ENCODE assay signal across 24 mouse cellular contexts in genomic region chr9:73896210-73896609, GRCm38 (mm10).
A peak's percentile ranks its signal among the peaks of the same experiment; 100 is the strongest.
DNase-seq lines count a peak whose midpoint lies in the region; ATAC-seq lines count a peak whose summit lies in the region.
"Had no signal": no experiment of that assay in that cellular context is flagged by ENCODE, and none has a peak within 500 bp of the region (broad histone marks: within the 10 kb centered on the region; RNA-seq: fewer than 3 reads in every experiment).

No protein-coding gene starts in this region.

- no peak overlapping the region for H3K27ac ChIP-seq in embryonic facial prominence, embryonic 14.5 days (replicated peaks; ENCODE audit: low read depth, low read length)
- H3K27ac ChIP-seq in embryonic facial prominence, embryonic 10.5 days (replicated peaks), result no peak overlapping the region
- H3K27ac ChIP-seq: forebrain, embryonic 13.5 days; layer of hippocampus, adult 2 months; neural tube, embryonic 13.5 days had no signal

- WGBS in embryonic facial prominence, embryonic 14.5 days, result 45% methylated on average over 3 of the region's 3 CpGs
- WGBS in embryonic facial prominence, embryonic 10.5 days, result 84% methylated on average over 3 of the region's 3 CpGs

- no peaks in the 10 kb centered on the region for H3K27me3 ChIP-seq in embryonic facial prominence, embryonic 14.5 days (replicated peaks; ENCODE audit: control insufficient read depth, insufficient read depth, low read length)
- no peaks in the 10 kb centered on the region for H3K27me3 ChIP-seq in embryonic facial prominence, embryonic 10.5 days (replicated peaks; ENCODE audit: low read depth, poor library complexity, severe bottlenecking)
- H3K27me3 ChIP-seq: forebrain, embryonic 13.5 days; heart, embryonic 12.5 days; neural tube, embryonic 13.5 days had no signal

- H3K4me3 ChIP-seq in embryonic facial prominence, embryonic 14.5 days (ENCODE audit: low read depth, low read length), result no peak overlapping the region
- H3K4me3 ChIP-seq in embryonic facial prominence, embryonic 10.5 days, result no peak overlapping the region
- H3K4me3 ChIP-seq: erythroblast, embryonic 14.5 days; forebrain, embryonic 13.5 days; heart, embryonic 12.5 days; layer of hippocampus, adult 2 months; neural tube, embryonic 13.5 days had no signal

- H3K4me2 ChIP-seq in embryonic facial prominence, embryonic 14.5 days (ENCODE audit: low read depth, low read length), result no peak overlapping the region
- H3K4me2 ChIP-seq: forebrain, embryonic 13.5 days; heart, embryonic 12.5 days; midbrain, embryonic 11.5 days; neural tube, embryonic 13.5 days had no signal

- 0 out of 2 replicates have a peak, but pooled peaks cover 5% of the 10 kb centered on the region for H3K9me3 ChIP-seq in embryonic facial prominence, embryonic 14.5 days (ENCODE audit: control insufficient read depth, low read length)
- H3K9me3 ChIP-seq in embryonic facial prominence, embryonic 10.5 days, result no peaks in the 10 kb centered on the region; the same call in 1 of the 2 replicates
- H3K9me3 ChIP-seq: neural tube, embryonic 13.5 days had no signal

- H3K9ac ChIP-seq in embryonic facial prominence, embryonic 14.5 days (ENCODE audit: low read depth, low read length), result no peak overlapping the region
- H3K9ac ChIP-seq: forebrain, embryonic 13.5 days; heart, embryonic 12.5 days; neural tube, embryonic 13.5 days had no signal

- no peaks in the 10 kb centered on the region for H3K4me1 ChIP-seq in embryonic facial prominence, embryonic 14.5 days (ENCODE audit: control insufficient read depth, insufficient read depth, low read length)
- H3K4me1 ChIP-seq in embryonic facial prominence, embryonic 10.5 days, result no peaks in the 10 kb centered on the region
- H3K4me1 ChIP-seq: forebrain, embryonic 13.5 days; heart, embryonic 12.5 days; neural tube, embryonic 13.5 days had no signal

- no peaks in the 10 kb centered on the region for H3K36me3 ChIP-seq in embryonic facial prominence, embryonic 14.5 days (ENCODE audit: control insufficient read depth, insufficient read depth, low read length)
- no peaks in the 10 kb centered on the region for H3K36me3 ChIP-seq in embryonic facial prominence, embryonic 10.5 days (replicated peaks)
- H3K36me3 ChIP-seq: neural tube, embryonic 13.5 days had no signal

- no peak for ATAC-seq in embryonic facial prominence, embryonic 14.5 days (ENCODE audit: low read depth)
- ATAC-seq: activated CD4-positive, CD25-positive, alpha-beta regulatory T cell, adult 4 months; CD4-positive, CD25-positive, alpha-beta regulatory T cell, adult 4 months; forebrain, embryonic 13.5 days; lung, postnatal 0 days had no signal

- DNase-seq in embryonic facial prominence, embryonic 14.5 days (ENCODE audit: low spot score), result peak; percentile 52
- DNase-seq in embryonic facial prominence, embryonic 10.5 days (ENCODE audit: low spot score), result no peak
- peak; percentile 12 to 23 for DNase-seq in left cerebral cortex, adult 9 months (ENCODE audit: low spot score in 2 of 2)
- no peak for DNase-seq in left cerebral cortex, adult 18-20 months (ENCODE audit: low spot score in 2 of 2)
- DNase-seq in right cerebral cortex, adult 18-20 months, result peak; percentile 21
- DNase-seq in right cerebral cortex, postnatal 25 days, result no peak
- DNase-seq in adrenal gland, postnatal 36 days, result no peak
- DNase-seq in layer of hippocampus, adult 9-11 months, result no peak
- DNase-seq: adrenal gland, postnatal 25 days; cerebellum, adult 2 months; heart, postnatal 14 days; kidney, adult 8-10 months; kidney, postnatal 14 days; liver; thymus, postnatal 36 days had no signal

Comparison
In these comparisons a context has a peak if more than half of its experiments do, and no peak if none do; other contexts are left out.
1. DNase-seq: peak in embryonic facial prominence, embryonic 14.5 days (single experiment), left cerebral cortex, adult 9 months (2 of 2) and right cerebral cortex, adult 18-20 months (single experiment); none in embryonic facial prominence, embryonic 10.5 days (single experiment), left cerebral cortex, adult 18-20 months (0 of 2), right cerebral cortex, postnatal 25 days (single experiment), adrenal gland, postnatal 36 days (0 of 2) and layer of hippocampus, adult 9-11 months (single experiment).